Mouse (Mus musculus) limb, embryonic 12.5 days (tissue): ENCODE results near the gene Adck2. TPM values are rescaled to one million over a fixed set of nuclear protein-coding genes. Genes with fewer than 3 reads are reported as not detected.
A peak's percentile ranks its signal among the peaks of the same experiment; 100 is the strongest.

ENCODE experiments used
- ATAC-seq: fragments of 200-750 bp; cut with Nextera tagmentation; 2 replicates; pipeline ENCODE4 v1.8.0; 2017; ENCODE audit warnings: low read depth, moderate TSS enrichment; ENCODE audit not compliant: insufficient number of reproducible peaks, insufficient read depth, low FRiP score, low TSS enrichment
- H3K27ac ChIP-seq: fragments of 300-500 bp; sonication (generic); 2 replicates; pipeline ENCODE4 v1.5.1; 2016; ENCODE audit warnings: mild to moderate bottlenecking, moderate library complexity
- H3K27me3 ChIP-seq: fragments of 300-500 bp; sonication (generic); 2 replicates; pipeline ENCODE4 v1.6.1; 2016; ENCODE audit warnings: mild to moderate bottlenecking, moderate library complexity
- H3K36me3 ChIP-seq: fragments of 300-500 bp; sonication (generic); 2 replicates; pipeline ENCODE4 v1.6.1; 2016; ENCODE audit warnings: mild to moderate bottlenecking, moderate library complexity
- H3K4me1 ChIP-seq: fragments of 300-500 bp; sonication (generic); replicated peaks from 2 replicates; pipeline ENCODE4 v1.6.1; 2016
- H3K4me2 ChIP-seq: fragments of 300-500 bp; sonication (generic); 2 replicates; pipeline ENCODE4 v1.6.1; 2016; ENCODE audit warnings: mild to moderate bottlenecking, moderate library complexity
- H3K4me3 ChIP-seq: fragments of 300-500 bp; sonication (generic); replicated peaks from 2 replicates; pipeline ENCODE4 v1.5.1; 2016; ENCODE audit warnings: mild to moderate bottlenecking
- H3K9ac ChIP-seq: fragments of 300-500 bp; sonication (generic); replicated peaks from 2 replicates; pipeline ENCODE4 v1.6.1; 2016; ENCODE audit warnings: mild to moderate bottlenecking, moderate library complexity
- H3K9me3 ChIP-seq: fragments of 300-500 bp; sonication (generic); 2 replicates; pipeline ENCODE4 v1.6.1; 2016; ENCODE audit warnings: mild to moderate bottlenecking, moderate library complexity
- WGBS: fragments of 180-500 bp; shearing (Covaris S2); methylation state at CpG from one replicate; pipeline ENCODE4 v1.1.7; 2016; 5-methylcytosine and 5-hydroxymethylcytosine counted together
- polyA plus RNA-seq: library from polyadenylated mRNA; unstranded; fragments of >200 nt; fragmentation: Nextera tagmentation; extraction: Ambion mirVana; gene quantifications from 2 replicates; pipeline ENCODE4 v1.2.1, GENCODE M21; 2016

The Adck2 gene
- polyA plus RNA-seq: 31.4 and 38.6 TPM in 2 replicates

DNA sequence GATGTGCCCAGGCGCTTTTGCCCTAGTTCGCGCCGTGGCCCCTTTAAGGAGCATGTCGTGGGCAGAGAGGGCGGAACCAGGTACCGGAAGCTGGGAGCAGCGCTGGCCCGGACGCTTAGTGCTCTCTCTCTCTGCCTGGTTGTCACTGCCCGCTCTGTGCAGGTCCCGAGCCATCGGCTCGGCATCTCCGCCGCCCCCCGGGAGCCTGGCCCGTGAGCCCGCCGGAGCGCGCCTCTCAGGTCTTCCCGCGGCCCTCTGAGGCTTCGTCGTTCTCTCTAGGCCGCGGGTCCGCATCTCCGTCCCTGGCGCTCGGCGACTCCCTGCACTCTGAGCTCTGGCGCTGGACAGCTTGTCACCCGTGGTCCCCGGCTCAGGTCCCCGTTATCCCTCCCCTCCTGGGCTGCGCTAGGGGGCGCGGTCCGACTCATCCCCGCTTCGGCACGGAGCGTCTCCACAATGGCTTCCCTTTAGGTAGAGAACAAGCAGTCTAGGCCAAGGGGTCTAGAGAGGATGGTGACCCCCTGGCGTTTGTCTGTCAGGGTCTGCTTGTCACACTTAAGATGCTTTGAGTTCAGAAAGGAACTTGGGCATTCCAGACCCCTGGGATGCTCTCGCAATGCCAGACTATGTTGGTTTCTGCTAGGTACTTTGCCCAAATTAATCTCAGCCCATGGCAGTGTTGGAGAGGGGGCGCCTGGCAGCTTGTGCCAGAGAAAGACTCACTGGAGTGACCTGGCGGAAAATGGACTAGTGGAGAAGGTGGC lies at the start of gene Adck2:
Gene Adck2 (plus strand): TSS at position 83 of the 764 bp plus-strand sequence.
- Histone ChIP-seq H3K4me3 (peak within 1 kb of the TSS; percentile 87), H3K36me3 (peaks cover 22% of the 10 kb centered on the region), H3K27me3 (no peaks in the 10 kb centered on the region), H3K9ac (peak within 1 kb of the TSS; percentile 86), H3K27ac (peak within 1 kb of the TSS; percentile 91), H3K9me3 (no peaks in the 10 kb centered on the region), H3K4me1 (peaks cover 12% of the 10 kb centered on the region), H3K4me2 (peak within 1 kb of the TSS; percentile 84)
- under 1% methylated on average over 49 of the region's 49 CpGs for WGBS
- ATAC-seq: peak; percentile 87

DNA sequence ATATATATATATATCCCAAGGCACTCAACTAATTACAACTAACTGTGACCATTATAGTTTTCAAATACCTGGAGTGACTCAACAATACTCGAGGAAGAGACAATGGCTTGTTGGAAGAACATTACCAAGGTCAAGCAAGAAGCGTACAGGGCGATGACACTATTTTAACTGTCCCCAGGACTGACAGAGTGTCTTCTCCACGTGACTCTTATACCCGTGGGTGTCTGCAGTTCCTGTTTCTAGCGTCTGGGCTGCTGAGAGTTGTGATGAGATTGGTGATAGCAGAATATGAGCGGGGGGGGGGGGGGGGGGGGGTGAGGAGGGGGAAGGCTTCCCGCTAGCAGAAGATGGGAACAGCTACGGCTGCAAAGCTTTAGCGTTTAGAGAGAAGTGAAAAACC lies 46.9 kb upstream of the Adck2 start:
- no peak for ATAC-seq
- no peaks in the 10 kb centered on the region for H3K27me3 ChIP-seq
- 81% methylated on average over 9 of the region's 10 CpGs for WGBS
- no peak overlapping the region for H3K4me3 ChIP-seq
- H3K4me1 ChIP-seq: peaks cover 25% of the 10 kb centered on the region
- H3K9me3 ChIP-seq: no peaks in the 10 kb centered on the region
- no peak overlapping the region for H3K27ac ChIP-seq
- H3K9ac ChIP-seq: no peak overlapping the region
- H3K4me2 ChIP-seq: no peak overlapping the region
- peaks cover 30% of the 10 kb centered on the region for H3K36me3 ChIP-seq

DNA sequence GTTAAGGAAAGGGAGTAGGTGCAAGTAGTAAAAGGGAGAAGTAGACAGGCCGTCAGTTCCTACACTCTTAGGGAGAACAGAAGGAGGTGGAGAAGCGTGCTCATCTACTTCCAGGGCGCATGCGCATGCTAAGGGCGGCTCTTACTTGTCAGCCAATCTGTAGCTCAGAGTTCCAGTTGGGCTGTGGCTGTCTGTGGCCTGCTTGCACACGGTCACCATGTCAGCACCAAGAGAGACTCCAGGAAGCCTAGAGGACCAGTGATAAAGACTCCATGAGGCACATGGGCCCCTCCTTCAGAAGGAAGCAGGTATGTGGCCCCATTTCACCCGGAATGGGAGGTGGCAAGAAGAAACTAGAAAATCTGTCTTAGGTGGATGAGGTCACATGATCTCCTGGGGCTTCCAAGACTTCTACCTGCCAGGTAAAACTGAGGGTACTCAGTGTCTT lies 46.3 kb upstream of the Adck2 start:
- no peak overlapping the region for H3K9ac ChIP-seq
- no peaks in the 10 kb centered on the region for H3K9me3 ChIP-seq
- no peak for ATAC-seq
- WGBS: 87% methylated on average over 7 of the region's 7 CpGs
- H3K4me3 ChIP-seq: no peak overlapping the region
- no peak overlapping the region for H3K27ac ChIP-seq
- H3K36me3 ChIP-seq: peaks cover 25% of the 10 kb centered on the region
- H3K27me3 ChIP-seq: no peaks in the 10 kb centered on the region
- H3K4me1 ChIP-seq: peaks cover 25% of the 10 kb centered on the region
- H3K4me2 ChIP-seq: no peak overlapping the region

DNA sequence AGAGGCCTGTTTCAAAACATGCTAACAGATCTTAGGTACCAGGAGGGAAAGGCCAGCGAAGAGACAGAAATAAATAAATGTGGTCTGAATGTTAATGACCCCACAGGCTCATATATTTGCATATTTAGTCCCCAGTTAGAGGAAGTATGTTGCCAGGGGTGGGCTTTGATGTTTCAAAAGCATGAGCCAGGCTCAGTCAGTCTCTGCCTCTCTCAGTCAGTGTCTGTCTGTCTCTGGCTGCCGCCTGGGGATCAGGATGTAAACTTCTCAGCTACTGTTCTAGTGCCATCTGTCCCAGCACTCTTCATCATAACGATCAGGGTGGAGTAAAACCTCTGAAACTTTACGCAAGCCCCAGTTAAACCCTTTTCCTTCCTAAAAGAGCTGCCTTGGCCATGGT lies 45.9 kb upstream of the Adck2 start:
- H3K9me3 ChIP-seq: no peaks in the 10 kb centered on the region
- no peak overlapping the region for H3K4me3 ChIP-seq
- no peaks in the 10 kb centered on the region for H3K27me3 ChIP-seq
- no peak for ATAC-seq
- H3K36me3 ChIP-seq: peaks cover 23% of the 10 kb centered on the region
- no peak overlapping the region for H3K4me2 ChIP-seq
- H3K27ac ChIP-seq: no peak overlapping the region; the same call in 1 of the 2 replicates
- no peak overlapping the region for H3K9ac ChIP-seq
- H3K4me1 ChIP-seq: peaks cover 25% of the 10 kb centered on the region
- WGBS: 52% methylated on average over 4 of the region's 4 CpGs

DNA sequence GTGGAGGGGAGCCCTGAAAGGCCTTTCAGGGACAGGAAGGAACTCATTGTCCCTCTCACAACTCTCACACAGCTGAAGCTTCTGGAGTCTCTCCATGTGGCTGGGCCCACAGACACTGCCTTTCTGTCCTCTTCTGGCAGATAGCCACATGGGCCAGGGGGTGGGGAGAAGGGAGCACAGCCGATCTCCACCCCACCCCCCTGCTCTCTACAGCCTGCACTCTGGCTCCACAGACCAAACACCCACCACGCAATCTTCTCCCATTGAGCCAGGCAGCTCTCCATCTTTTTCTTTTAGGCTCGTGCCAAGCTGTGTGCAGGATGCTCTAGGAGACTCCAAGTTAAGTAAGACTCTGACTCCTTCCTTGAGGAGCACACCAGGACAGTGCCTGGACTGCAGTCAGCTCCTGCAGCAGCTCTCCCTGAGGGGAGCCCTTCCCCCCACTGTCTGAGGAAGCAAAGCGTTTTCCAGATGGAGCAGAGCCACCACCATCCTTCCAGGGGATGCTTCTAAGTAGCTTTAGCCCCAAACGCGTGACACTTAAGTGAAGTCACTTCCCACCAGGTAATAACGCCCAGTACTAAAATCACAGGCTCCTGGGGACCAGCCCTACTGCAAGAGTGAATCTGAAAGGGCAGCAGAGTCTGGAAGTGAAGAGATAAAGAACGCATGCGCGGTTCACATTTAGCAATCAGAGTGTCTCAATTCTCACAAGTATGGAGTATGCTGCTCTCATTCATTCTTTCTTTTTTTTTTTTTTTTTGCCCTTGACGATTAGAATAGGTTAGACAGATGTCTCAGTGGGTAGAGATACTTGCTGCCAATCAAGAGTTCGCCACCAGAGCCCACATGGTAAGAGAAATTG lies 44.8 kb upstream of the Adck2 start:
- Histone ChIP-seq H3K27ac (peak overlapping the region; percentile 82), H3K9ac (peak overlapping the region; percentile 28), H3K36me3 (peaks cover 23% of the 10 kb centered on the region), H3K4me1 (peaks cover 25% of the 10 kb centered on the region), H3K4me3 (no peak overlapping the region), H3K9me3 (peaks cover 1% of the 10 kb centered on the region; the same call in 1 of the 2 replicates), H3K4me2 (peak overlapping the region; percentile 17; the same call in 1 of the 2 replicates), H3K27me3 (no peaks in the 10 kb centered on the region)
- peak; percentile 74 for ATAC-seq
- WGBS: 36% methylated on average over 12 of the region's 12 CpGs

DNA sequence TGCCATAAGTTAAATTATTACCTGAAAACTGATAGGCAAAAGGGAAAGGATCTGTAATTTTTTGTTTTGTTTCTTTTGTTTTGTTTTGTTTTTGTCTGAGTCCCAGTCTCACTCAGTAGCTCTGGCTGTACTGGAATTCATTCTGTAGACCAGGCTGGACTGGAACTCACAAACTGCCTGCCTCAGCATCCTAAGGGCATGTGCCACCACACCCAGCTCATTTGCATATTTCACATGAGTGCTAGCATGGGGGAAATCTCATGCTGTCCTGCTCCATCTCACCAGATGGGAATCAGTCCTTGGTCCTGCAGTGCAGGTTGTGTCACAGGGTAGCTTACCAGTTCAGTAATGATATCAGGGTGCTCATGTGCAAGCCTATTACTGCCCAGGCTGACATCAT lies 38.7 kb upstream of the Adck2 start:
- ATAC-seq: no peak
- no peak overlapping the region for H3K9ac ChIP-seq
- H3K27me3 ChIP-seq: no peaks in the 10 kb centered on the region
- peaks cover 15% of the 10 kb centered on the region for H3K36me3 ChIP-seq
- peaks cover 33% of the 10 kb centered on the region for H3K4me1 ChIP-seq
- no peak overlapping the region for H3K4me2 ChIP-seq
- H3K4me3 ChIP-seq: no peak overlapping the region
- peaks cover 3% of the 10 kb centered on the region; the same call in 1 of the 2 replicates for H3K9me3 ChIP-seq
- no peak overlapping the region for H3K27ac ChIP-seq

DNA sequence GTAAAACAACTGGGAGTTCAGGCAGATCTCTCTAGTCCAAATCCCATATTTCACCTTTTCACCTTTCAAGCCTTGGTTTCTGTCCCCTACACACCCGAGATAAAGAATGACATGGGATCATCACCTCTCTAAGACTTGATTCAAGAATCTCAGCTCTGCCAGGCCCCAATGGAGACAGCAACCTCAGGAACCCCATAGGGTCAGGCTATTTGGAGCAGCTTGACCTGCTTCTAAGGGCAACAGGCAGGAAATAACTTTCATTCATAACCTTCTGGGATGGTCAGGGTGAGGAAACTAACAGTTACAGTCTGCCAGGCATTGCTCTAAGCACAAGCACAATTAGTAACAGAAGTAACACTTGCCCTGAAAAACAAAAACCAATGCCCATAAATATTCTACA lies 37.1 kb upstream of the Adck2 start:
- peaks cover 15% of the 10 kb centered on the region for H3K36me3 ChIP-seq
- WGBS: 54% methylated on average over 1 of the region's 1 CpGs
- H3K4me3 ChIP-seq: no peak overlapping the region
- H3K27me3 ChIP-seq: no peaks in the 10 kb centered on the region
- peaks cover 3% of the 10 kb centered on the region; the same call in 1 of the 2 replicates for H3K9me3 ChIP-seq
- no peak overlapping the region for H3K27ac ChIP-seq
- ATAC-seq: no peak
- peaks cover 33% of the 10 kb centered on the region for H3K4me1 ChIP-seq
- no peak overlapping the region for H3K4me2 ChIP-seq
- no peak overlapping the region for H3K9ac ChIP-seq

DNA sequence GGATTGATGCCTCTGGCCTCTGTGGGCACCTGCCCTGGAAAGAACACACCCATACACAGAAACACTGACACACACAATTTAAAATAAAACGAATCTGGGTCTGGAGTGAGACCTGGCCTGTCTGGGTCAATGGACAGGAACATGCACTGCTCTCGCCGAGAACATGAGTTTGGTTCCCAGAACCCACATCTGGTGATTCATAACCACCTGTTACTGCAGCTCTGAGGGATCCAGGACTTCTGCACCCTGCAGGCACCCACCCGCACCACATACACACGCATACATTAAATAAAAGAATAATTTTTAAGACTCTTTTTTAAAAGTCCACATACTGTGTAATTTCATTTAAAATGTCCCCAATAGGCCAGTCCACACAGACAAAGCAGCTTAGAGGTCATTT lies 36.4 kb upstream of the Adck2 start:
- Histone ChIP-seq H3K27me3 (no peaks in the 10 kb centered on the region), H3K9me3 (peaks cover 3% of the 10 kb centered on the region; the same call in 1 of the 2 replicates), H3K27ac (no peak overlapping the region), H3K4me2 (no peak overlapping the region), H3K4me3 (no peak overlapping the region), H3K9ac (no peak overlapping the region), H3K4me1 (peaks cover 35% of the 10 kb centered on the region), H3K36me3 (peaks cover 15% of the 10 kb centered on the region)
- WGBS: 92% methylated on average over 5 of the region's 5 CpGs
- no peak for ATAC-seq

DNA sequence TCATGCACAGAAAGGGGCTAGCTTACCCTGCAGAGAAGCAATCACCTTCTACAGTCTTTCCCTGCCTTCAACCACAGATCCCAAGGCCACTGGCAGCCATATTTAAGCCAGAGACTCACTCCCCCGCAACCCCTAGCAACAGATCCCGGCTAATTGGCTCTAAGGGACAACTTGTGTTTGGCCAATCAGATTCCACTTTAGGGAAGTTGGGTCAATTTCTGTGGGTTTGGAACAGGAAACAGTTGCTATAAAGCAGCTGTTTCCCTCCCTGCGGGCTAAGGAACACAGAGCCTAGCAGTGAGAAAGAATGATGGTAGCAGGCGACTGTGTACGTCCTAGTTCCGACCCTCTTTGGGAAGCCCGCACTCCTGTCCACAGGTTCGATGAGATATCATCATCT lies 35.4 kb upstream of the Adck2 start:
- 41% methylated on average over 8 of the region's 8 CpGs for WGBS
- Histone ChIP-seq H3K4me1 (peaks cover 45% of the 10 kb centered on the region), H3K9ac (no peak overlapping the region), H3K9me3 (peaks cover 3% of the 10 kb centered on the region; the same call in 1 of the 2 replicates), H3K27ac (peak overlapping the region; percentile 84), H3K4me3 (no peak overlapping the region), H3K27me3 (no peaks in the 10 kb centered on the region), H3K4me2 (peak overlapping the region; percentile 6; the same call in 1 of the 2 replicates), H3K36me3 (peaks cover 9% of the 10 kb centered on the region)
- ATAC-seq: no peak

DNA sequence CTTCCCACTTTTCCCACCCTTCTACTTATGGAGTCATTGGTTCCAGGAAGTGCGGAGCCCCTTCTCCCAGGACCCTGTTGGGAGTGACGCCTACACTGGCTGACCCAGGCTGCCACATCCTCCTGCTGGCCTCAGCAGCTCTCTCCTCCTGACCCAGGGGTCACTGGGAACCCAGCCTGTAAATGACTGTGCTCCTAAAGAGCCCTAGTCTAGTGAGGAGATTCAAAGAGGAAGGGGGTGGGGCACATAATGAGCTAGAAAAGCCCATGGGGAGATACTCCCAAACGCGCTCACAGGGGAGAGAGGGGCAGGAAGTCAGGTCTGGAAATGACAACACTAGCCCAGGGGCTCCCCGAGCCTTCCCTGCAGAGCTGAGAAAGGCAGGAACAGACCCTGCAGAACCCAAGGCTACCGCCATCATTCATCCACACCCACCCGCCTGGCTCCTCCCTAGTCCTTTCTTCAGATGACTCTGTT lies 34.0 kb upstream of the Adck2 start:
- ATAC-seq: no peak
- Histone ChIP-seq H3K4me2 (peak overlapping the region; percentile 29), H3K4me3 (no peak overlapping the region), H3K36me3 (no peaks in the 10 kb centered on the region), H3K9ac (peak overlapping the region; percentile 37), H3K27me3 (no peaks in the 10 kb centered on the region), H3K4me1 (peaks cover 60% of the 10 kb centered on the region), H3K27ac (peak overlapping the region; percentile 84), H3K9me3 (no peaks in the 10 kb centered on the region)
- 5% methylated on average over 7 of the region's 7 CpGs for WGBS

DNA sequence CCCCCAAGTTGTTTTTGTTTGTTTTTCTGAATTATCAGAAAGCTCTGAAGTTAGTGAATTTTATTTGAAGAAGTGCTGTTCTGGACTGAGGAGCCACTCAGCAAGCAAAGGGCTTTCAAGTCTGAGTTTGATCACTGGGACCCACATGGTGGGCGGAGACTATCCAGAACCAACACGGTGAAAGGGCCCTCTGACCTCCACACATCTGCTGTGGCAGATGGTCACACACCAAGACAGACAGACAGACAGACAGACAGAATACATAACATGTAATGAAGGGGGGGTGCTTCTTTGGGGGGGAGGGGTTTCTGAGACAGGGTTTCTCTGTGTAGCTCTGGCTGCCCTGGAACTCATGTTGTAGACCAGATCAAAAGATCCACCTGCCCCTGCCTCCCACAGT lies 33.1 kb upstream of the Adck2 start:
- Histone ChIP-seq H3K9ac (no peak overlapping the region), H3K27me3 (no peaks in the 10 kb centered on the region), H3K4me2 (peak overlapping the region; percentile 29; the same call in 1 of the 2 replicates), H3K9me3 (no peaks in the 10 kb centered on the region), H3K36me3 (no peaks in the 10 kb centered on the region; the same call in 1 of the 2 replicates), H3K27ac (peak overlapping the region; percentile 84), H3K4me1 (peaks cover 68% of the 10 kb centered on the region), H3K4me3 (no peak overlapping the region)
- WGBS: 31% methylated on average over 2 of the region's 2 CpGs
- ATAC-seq: no peak
